Mouse (Mus musculus): Measurements from ENCODE around the gene Tenm2. TPM values are rescaled to one million over a fixed set of nuclear protein-coding genes. Genes with fewer than 3 reads are reported as not detected.
A peak's percentile ranks its signal among the peaks of the same experiment; 100 is the strongest.

Gene Tenm2
- total RNA-seq, 2 experiments from 2014 or later, result 2.3 to 3.5 TPM

- no peak for DNase-seq (ENCODE audit: low spot score in 2 of 2)
Observed at GRCm38 (mm10) chr11:37107069-37107468, 128.7 kb downstream of the Tenm2 start.

- no peak for DNase-seq (ENCODE audit: low spot score in 2 of 2)
Observed at GRCm38 (mm10) chr11:37079403-37079802, 156.4 kb downstream of the Tenm2 start.

- no peak for DNase-seq (ENCODE audit: low spot score in 2 of 2)
Observed at GRCm38 (mm10) chr11:37076989-37077598, 158.7 kb downstream of the Tenm2 start.

GRCm38 (mm10) chr11:37075349-37075748, 160.4 kb downstream of the Tenm2 start:
- no peak for DNase-seq (ENCODE audit: low spot score in 2 of 2)

GRCm38 (mm10) chr11:37065459-37065858, 170.3 kb downstream of the Tenm2 start:
- DNase-seq (ENCODE audit: low spot score in 2 of 2), result no peak

- DNase-seq (ENCODE audit: low spot score in 2 of 2), result peak in 1 of 2 experiments; percentile 8
Observed at GRCm38 (mm10) chr11:37046671-37047070, 189.1 kb downstream of the Tenm2 start.

- DNase-seq (ENCODE audit: low spot score in 2 of 2), result no peak
Observed at GRCm38 (mm10) chr11:37041259-37041658, 194.5 kb downstream of the Tenm2 start.

GRCm38 (mm10) chr11:37039283-37039682, 196.5 kb downstream of the Tenm2 start:
- no peak for DNase-seq (ENCODE audit: low spot score in 2 of 2)

GRCm38 (mm10) chr11:37031305-37032055, 204.3 kb downstream of the Tenm2 start:
- no peak for DNase-seq (ENCODE audit: low spot score in 2 of 2)

- DNase-seq (ENCODE audit: low spot score in 2 of 2), result no peak
Observed at GRCm38 (mm10) chr11:37011900-37012299, 223.9 kb downstream of the Tenm2 start.

GRCm38 (mm10) chr11:37009243-37009642, 226.5 kb downstream of the Tenm2 start:
- no peak for DNase-seq (ENCODE audit: low spot score in 2 of 2)

- DNase-seq (ENCODE audit: low spot score in 2 of 2), result no peak
Observed at GRCm38 (mm10) chr11:36997668-36998067, 238.1 kb downstream of the Tenm2 start.

GRCm38 (mm10) chr11:36990895-36991294, 244.9 kb downstream of the Tenm2 start:
- DNase-seq (ENCODE audit: low spot score in 2 of 2), result no peak

GRCm38 (mm10) chr11:36988776-36989565, 246.8 kb downstream of the Tenm2 start:
- DNase-seq (ENCODE audit: low spot score in 2 of 2), result no peak

- DNase-seq (ENCODE audit: low spot score in 2 of 2), result no peak
Observed at GRCm38 (mm10) chr11:36974142-36974541, 261.6 kb downstream of the Tenm2 start.

- DNase-seq (ENCODE audit: low spot score in 2 of 2), result no peak
Observed at GRCm38 (mm10) chr11:36958102-36958501, 277.7 kb downstream of the Tenm2 start.

- DNase-seq (ENCODE audit: low spot score in 2 of 2), result no peak
Observed at GRCm38 (mm10) chr11:36941429-36941828, 294.3 kb downstream of the Tenm2 start.

GRCm38 (mm10) chr11:36940557-36941110, 295.1 kb downstream of the Tenm2 start:
- no peak for DNase-seq (ENCODE audit: low spot score in 2 of 2)

GRCm38 (mm10) chr11:36929817-36930216, 305.9 kb downstream of the Tenm2 start:
- no peak for DNase-seq (ENCODE audit: low spot score in 2 of 2)

- DNase-seq (ENCODE audit: low spot score in 2 of 2), result no peak
Observed at GRCm38 (mm10) chr11:36926705-36927406, 308.9 kb downstream of the Tenm2 start.

GRCm38 (mm10) chr11:36919301-36919700, 316.5 kb downstream of the Tenm2 start:
- DNase-seq (ENCODE audit: low spot score in 2 of 2), result no peak

All from adrenal gland, postnatal 4 days (tissue).